ENCODE assay signal across 14 mouse cellular contexts in genomic region chr6:50322631-50323030, GRCm38 (mm10). TPM values are rescaled to one million over a fixed set of nuclear protein-coding genes. Genes with fewer than 3 reads are reported as not detected.
DNase-seq lines count a peak whose midpoint lies in the region; ATAC-seq and TF ChIP-seq lines count a peak whose summit lies in the region.
"Had no signal": no experiment of that assay in that cellular context is flagged by ENCODE, and none has a peak within 500 bp of the region (broad histone marks: within the 10 kb centered on the region; RNA-seq: fewer than 3 reads in every experiment).

No protein-coding gene starts in this region.

- intact Hi-C loops in gastrocnemius, adult 2 months (cut with DNase I): no loop called here

- no peak overlapping the region for H3K9ac ChIP-seq in embryonic facial prominence, embryonic 12.5 days
- H3K9ac ChIP-seq: limb, embryonic 12.5 days had no signal

- peaks cover 3% of the 10 kb centered on the region; the same call in 1 of the 2 replicates for H3K36me3 ChIP-seq in embryonic facial prominence, embryonic 12.5 days

- no peaks in the 10 kb centered on the region for H3K27me3 ChIP-seq in embryonic facial prominence, embryonic 12.5 days
- H3K27me3 ChIP-seq: limb, embryonic 12.5 days had no signal

- 0 out of 2 replicates have a peak, but pooled peaks cover 3% of the 10 kb centered on the region for H3K4me1 ChIP-seq in embryonic facial prominence, embryonic 12.5 days
- H3K4me1 ChIP-seq in olfactory bulb, adult 2 months (ENCODE audit: control insufficient read depth, insufficient read depth, low read length): peaks cover 28% of the 10 kb centered on the region
- H3K4me1 ChIP-seq: limb, embryonic 12.5 days had no signal

- no peak for TF ChIP-seq POLR2A in olfactory bulb, adult 2 months (IDR thresholded peaks at IDR 0.05; ENCODE audit: insufficient read depth, low read depth, low read length)

- WGBS in embryonic facial prominence, embryonic 12.5 days: 46% methylated on average over 9 of the region's 9 CpGs
- 38% methylated on average over 9 of the region's 9 CpGs for WGBS in olfactory bulb, adult 2 months

- no peaks in the 10 kb centered on the region for H3K9me3 ChIP-seq in embryonic facial prominence, embryonic 12.5 days
- H3K9me3 ChIP-seq: limb, embryonic 12.5 days had no signal

- peak overlapping the region; percentile 56 for H3K27ac ChIP-seq in gastrocnemius, adult 2 months
- H3K27ac ChIP-seq in embryonic facial prominence, embryonic 12.5 days: peak overlapping the region; percentile 43; the same call in 1 of the 2 replicates
- peak overlapping the region; percentile 98 for H3K27ac ChIP-seq in olfactory bulb, adult 2 months (ENCODE audit: insufficient read depth, low read depth, low read length)
- H3K27ac ChIP-seq: limb, embryonic 12.5 days had no signal

- no peak overlapping the region for H3K4me3 ChIP-seq in gastrocnemius, adult 2 months
- H3K4me3 ChIP-seq in embryonic facial prominence, embryonic 12.5 days: no peak overlapping the region
- no peak overlapping the region for H3K4me3 ChIP-seq in olfactory bulb, adult 2 months (ENCODE audit: insufficient read depth, low read depth, low read length)
- H3K4me3 ChIP-seq: limb, embryonic 12.5 days had no signal

- ATAC-seq in embryonic facial prominence, embryonic 12.5 days (ENCODE audit: insufficient number of reproducible peaks, insufficient read depth, low FRiP score, low TSS enrichment): no peak
- ATAC-seq in erythroid progenitor cell, adult 5-6 weeks (replicated peaks; ENCODE audit: low FRiP score, poor library complexity, severe bottlenecking): no peak
- ATAC-seq: forebrain, embryonic 14.5 days; inflammation-experienced regulatory T-cells, adult 6 months had no signal

- TF ChIP-seq CTCF in gastrocnemius, adult 2 months (IDR thresholded peaks at IDR 0.05): no peak
- no peak for TF ChIP-seq CTCF in olfactory bulb, adult 2 months (IDR thresholded peaks at IDR 0.05; ENCODE audit: insufficient read depth, low read depth, low read length)

- no peak overlapping the region for H3K4me2 ChIP-seq in embryonic facial prominence, embryonic 12.5 days (replicated peaks)
- H3K4me2 ChIP-seq: limb, embryonic 12.5 days had no signal

- no peak for DNase-seq in gastrocnemius, adult 2 months
- DNase-seq in gastrocnemius, adult 18-20 months (ENCODE audit: low spot score): no peak
- peak; percentile 55 to 62 for DNase-seq in layer of hippocampus, postnatal 10 days (ENCODE audit: low spot score in 2 of 2)
- DNase-seq in natural killer cell, adult 2 months (ENCODE audit: low spot score in 2 of 2): no peak
- no peak for DNase-seq in spleen, postnatal 4 days (ENCODE audit: low spot score in 2 of 2)
- DNase-seq: cerebellum, postnatal 25 days; lung, postnatal 10 days; spleen, adult 18-20 months had no signal

RNA-seq across cellular contexts. Expression of gene Gsdme, which starts 59.0 kb away (rescaled TPM):
- under 1 TPM; 0.26 to 0.70 TPM for total RNA-seq in gastrocnemius, adult 2 months (2021)
- under 1 TPM; 0.14 to 0.69 TPM for total RNA-seq in gastrocnemius, adult 18-20 months (2021)
- polyA plus RNA-seq in embryonic facial prominence, embryonic 12.5 days (2016; fragmentation: Nextera tagmentation; extraction: Ambion mirVana): 43.6 and 47.4 TPM in 2 replicates
- 10 to 100 TPM; 14.6 to 15.6 TPM for total RNA-seq in layer of hippocampus, postnatal 10 days (2021)
- polyA plus RNA-seq in olfactory bulb, adult 2 months (2012; ENCODE audit: insufficient read depth, insufficient read length, low replicate concordance, missing spikeins): not detected in 2 replicates
- total RNA-seq in erythroid progenitor cell, adult 5-6 weeks (2015; ENCODE audit: low replicate concordance): 2.1 and 4.0 TPM in 2 replicates
- total RNA-seq in erythroid progenitor cell, adult 5-6 weeks (2017; ENCODE audit: low replicate concordance): 1.2 and 3.6 TPM in 2 replicates

Comparison
In these comparisons a context has a peak if more than half of its experiments do, and no peak if none do; other contexts are left out.
1. DNase-seq: peak in layer of hippocampus, postnatal 10 days (2 of 2); none in gastrocnemius, adult 2 months (single experiment), gastrocnemius, adult 18-20 months (single experiment), natural killer cell, adult 2 months (0 of 2) and spleen, postnatal 4 days (0 of 2).
2. H3K27ac ChIP-seq: peak in every context shown above with its lines; median percentile 98 in olfactory bulb, adult 2 months; 56 in gastrocnemius, adult 2 months; 43 in embryonic facial prominence, embryonic 12.5 days.